Mouse (Mus musculus): Measurements from ENCODE around the gene Tekt5.

DNA sequence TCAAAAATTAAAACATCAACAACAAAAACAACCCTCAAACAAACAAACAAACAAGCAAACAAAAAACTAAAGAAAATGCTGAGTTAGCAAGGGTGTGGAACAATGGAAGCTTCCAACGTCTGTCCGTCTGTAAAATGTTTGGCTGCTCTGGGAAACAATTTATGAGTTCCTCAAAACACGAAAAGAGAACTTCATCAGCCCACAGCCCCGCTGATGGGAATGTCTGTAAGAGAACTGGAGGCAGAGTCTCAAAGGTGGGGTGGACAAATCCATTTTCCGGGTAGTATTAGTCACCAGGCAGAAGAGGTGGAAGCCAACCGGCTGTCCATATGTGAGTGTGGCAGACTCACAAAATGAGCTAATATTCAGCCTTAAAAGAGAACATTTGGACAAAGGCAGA lies 46.0 kb upstream of the Tekt5 start:
- no peak for TF ChIP-seq EP300 (IDR thresholded peaks at IDR 0.05; ENCODE audit: low read depth)
- no peak for TF ChIP-seq CTCF (IDR thresholded peaks at IDR 0.05; ENCODE audit: low read depth)

Measured in heart, postnatal 0 days (tissue).